Mouse (Mus musculus): Measurements from ENCODE around the gene Sema3a. TPM values are rescaled to one million over a fixed set of nuclear protein-coding genes. Genes with fewer than 3 reads are reported as not detected.

Sema3a gene
- polyA plus RNA-seq, 1 experiment from 2014 or later: 2.0 TPM

DNA sequence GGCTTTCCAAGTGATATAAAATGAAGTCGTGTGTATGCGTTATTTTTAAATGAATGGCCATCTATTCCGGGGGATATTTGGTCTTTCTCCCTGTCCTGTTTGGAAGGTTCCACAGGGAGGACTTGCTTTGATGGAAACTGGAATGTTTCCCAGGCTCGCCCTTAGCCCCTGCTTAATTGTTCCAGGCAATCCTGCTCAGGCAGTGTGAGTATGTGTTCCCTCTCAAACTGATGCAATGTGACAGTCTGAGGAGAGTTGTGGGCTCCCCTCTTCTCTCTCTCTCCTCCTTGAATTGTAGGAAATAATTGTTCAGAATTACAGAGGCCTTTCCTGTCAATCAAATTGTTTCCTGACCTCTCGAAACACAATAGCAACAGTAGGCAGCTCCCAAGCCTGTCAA, 202.1 kb downstream of the Sema3a start:
- Histone ChIP-seq H3K9me3 (replicated peaks) (no peaks in the 10 kb centered on the region), H3K36me3 (no peaks in the 10 kb centered on the region), H3K4me1 (replicated peaks) (no peaks in the 10 kb centered on the region), H3K4me2 (no peak overlapping the region), H3K4me3 (replicated peaks) (no peak overlapping the region), H3K9ac (no peak overlapping the region), H3K27me3 (no peaks in the 10 kb centered on the region), H3K27ac (no peak overlapping the region)
- 56% methylated on average over 5 of the region's 5 CpGs for WGBS (ENCODE audit: insufficient replicate concordance)
- ATAC-seq (ENCODE audit: low read depth): no peak
- DNase-seq: no peak

DNA sequence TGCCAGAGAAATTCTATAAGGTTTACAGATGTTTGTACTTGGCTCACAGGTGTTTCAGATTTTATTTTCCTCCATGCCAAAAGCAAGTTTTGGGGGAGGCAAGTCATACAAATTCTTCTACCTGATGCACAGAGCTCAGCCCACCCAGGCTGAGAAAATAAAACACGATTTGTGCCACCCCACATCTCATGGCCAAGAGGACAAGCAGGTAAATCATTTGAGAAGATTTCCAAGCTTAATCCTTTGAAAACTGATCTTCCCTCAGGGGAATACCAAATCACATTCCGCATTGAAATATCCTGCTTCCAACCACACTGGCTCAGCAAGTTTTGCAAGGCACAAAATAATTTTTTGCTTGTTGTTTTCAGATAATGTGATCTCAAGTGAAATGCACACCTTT, 206.2 kb downstream of the Sema3a start:
- WGBS (ENCODE audit: insufficient replicate concordance): 56% methylated on average over 2 of the region's 2 CpGs
- no peak overlapping the region for H3K4me3 ChIP-seq (replicated peaks)
- no peak overlapping the region for H3K9ac ChIP-seq
- H3K27ac ChIP-seq: no peak overlapping the region
- H3K4me1 ChIP-seq (replicated peaks): no peaks in the 10 kb centered on the region
- no peak overlapping the region for H3K4me2 ChIP-seq
- no peaks in the 10 kb centered on the region for H3K9me3 ChIP-seq (replicated peaks)
- no peaks in the 10 kb centered on the region for H3K27me3 ChIP-seq
- DNase-seq (no peak), ATAC-seq (ENCODE audit: low read depth) (no peak)
- no peaks in the 10 kb centered on the region for H3K36me3 ChIP-seq

DNA sequence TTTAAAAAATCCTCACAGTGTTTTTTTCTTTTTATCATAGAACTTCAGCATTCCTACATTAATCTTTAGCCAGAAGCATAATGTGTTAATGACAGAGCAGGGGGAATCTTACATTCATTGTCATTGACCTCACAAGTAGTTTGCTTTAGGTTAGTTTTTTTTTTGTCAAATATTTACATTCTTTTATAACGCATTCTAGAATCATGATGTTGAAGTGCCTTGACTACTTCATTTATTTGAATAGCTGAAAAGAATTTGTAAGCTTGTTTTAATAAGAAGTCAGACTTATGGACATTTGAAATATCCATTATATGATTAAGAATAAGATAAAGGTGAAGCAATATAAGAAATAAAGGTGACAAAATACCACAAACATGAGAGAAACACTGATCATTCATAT, 212.5 kb downstream of the Sema3a start:
- H3K4me3 ChIP-seq (replicated peaks): no peak overlapping the region
- H3K4me2 ChIP-seq: no peak overlapping the region
- WGBS (ENCODE audit: insufficient replicate concordance): 67% methylated on average over 1 of the region's 1 CpGs
- no peaks in the 10 kb centered on the region for H3K27me3 ChIP-seq
- no peaks in the 10 kb centered on the region for H3K36me3 ChIP-seq
- H3K27ac ChIP-seq: no peak overlapping the region
- DNase-seq: no peak
- ATAC-seq (ENCODE audit: low read depth): no peak
- H3K4me1 ChIP-seq (replicated peaks): no peaks in the 10 kb centered on the region
- no peak overlapping the region for H3K9ac ChIP-seq
- no peaks in the 10 kb centered on the region for H3K9me3 ChIP-seq (replicated peaks)

DNA sequence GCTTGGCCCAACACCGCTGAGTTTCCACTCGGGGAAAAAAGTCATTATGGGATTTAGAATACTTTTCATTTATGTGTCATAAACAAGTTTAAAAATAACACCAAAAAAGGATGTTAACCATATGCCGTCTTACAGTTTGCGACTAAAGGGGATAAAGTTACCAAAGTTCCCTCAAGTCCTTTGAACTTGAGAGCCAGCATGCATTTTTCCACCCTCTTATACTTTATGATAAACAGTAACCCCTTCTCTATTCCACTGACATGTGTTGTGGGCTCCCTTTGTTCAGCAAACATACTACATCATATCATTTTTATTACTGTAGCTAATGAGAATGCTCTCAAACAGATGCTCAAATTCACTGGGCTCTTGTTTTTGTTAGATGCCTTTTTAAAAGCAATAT, 221.9 kb downstream of the Sema3a start:
- DNase-seq (no peak), ATAC-seq (ENCODE audit: low read depth) (no peak)
- no peak overlapping the region for H3K27ac ChIP-seq
- H3K27me3 ChIP-seq: no peaks in the 10 kb centered on the region
- no peak overlapping the region for H3K4me3 ChIP-seq (replicated peaks)
- WGBS (ENCODE audit: insufficient replicate concordance): 67% methylated on average over 4 of the region's 4 CpGs
- H3K36me3 ChIP-seq: no peaks in the 10 kb centered on the region
- H3K4me1 ChIP-seq (replicated peaks): no peaks in the 10 kb centered on the region
- no peaks in the 10 kb centered on the region for H3K9me3 ChIP-seq (replicated peaks)
- H3K4me2 ChIP-seq: no peak overlapping the region
- no peak overlapping the region for H3K9ac ChIP-seq

DNA sequence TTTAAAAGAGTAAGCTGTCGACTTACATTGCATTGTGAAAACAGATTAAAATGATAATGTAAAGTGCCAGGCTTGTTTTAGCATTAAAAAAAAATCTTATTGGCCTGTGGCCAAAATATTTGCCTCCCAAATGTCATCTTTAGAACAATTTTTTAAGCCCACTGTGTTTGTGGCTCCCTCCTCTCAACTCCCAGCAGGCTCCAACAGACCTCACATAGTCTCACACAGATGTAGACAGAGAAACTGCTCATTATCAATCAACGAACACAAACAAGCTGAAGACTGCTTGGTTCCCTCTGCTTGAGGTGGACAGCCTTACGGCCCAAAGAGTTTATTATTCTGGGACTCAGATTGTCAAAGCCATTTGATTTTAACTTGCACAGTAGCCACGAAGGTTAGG, 226.4 kb downstream of the Sema3a start:
- H3K27ac ChIP-seq: no peak overlapping the region
- H3K4me2 ChIP-seq: no peak overlapping the region
- H3K4me1 ChIP-seq (replicated peaks): no peaks in the 10 kb centered on the region
- no peaks in the 10 kb centered on the region for H3K27me3 ChIP-seq
- H3K9me3 ChIP-seq (replicated peaks): no peaks in the 10 kb centered on the region
- H3K4me3 ChIP-seq (replicated peaks): no peak overlapping the region
- 52% methylated on average over 4 of the region's 4 CpGs for WGBS (ENCODE audit: insufficient replicate concordance)
- no peaks in the 10 kb centered on the region for H3K36me3 ChIP-seq
- no peak overlapping the region for H3K9ac ChIP-seq
- ATAC-seq (ENCODE audit: low read depth): no peak
- DNase-seq: no peak

DNA sequence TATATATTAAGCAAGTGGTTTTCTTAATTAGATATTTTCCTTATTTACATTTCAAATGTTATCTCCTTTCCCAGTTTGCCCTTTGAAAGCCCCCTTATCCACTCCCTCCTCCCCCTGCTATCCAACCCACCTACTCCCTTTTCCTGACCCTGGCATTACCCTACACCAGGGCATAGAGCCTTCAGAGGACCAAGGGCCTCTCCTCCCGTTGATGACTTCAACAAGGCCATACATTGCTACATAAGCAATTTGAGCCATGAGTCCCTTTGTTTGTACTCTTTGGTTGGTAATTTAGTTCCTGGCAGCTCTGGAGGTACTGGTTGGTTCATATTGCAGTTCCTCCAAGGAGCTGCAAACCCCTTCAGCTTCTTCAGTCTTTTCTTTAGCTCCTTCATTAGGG, 227.8 kb downstream of the Sema3a start:
- ATAC-seq (ENCODE audit: low read depth) (no peak), DNase-seq (no peak)
- no peak overlapping the region for H3K4me2 ChIP-seq
- no peaks in the 10 kb centered on the region for H3K36me3 ChIP-seq
- no peak overlapping the region for H3K9ac ChIP-seq
- H3K27ac ChIP-seq: no peak overlapping the region
- H3K4me3 ChIP-seq (replicated peaks): no peak overlapping the region
- no peaks in the 10 kb centered on the region for H3K4me1 ChIP-seq (replicated peaks)
- no peaks in the 10 kb centered on the region for H3K27me3 ChIP-seq
- WGBS (ENCODE audit: insufficient replicate concordance): 54% methylated on average over 1 of the region's 1 CpGs
- no peaks in the 10 kb centered on the region for H3K9me3 ChIP-seq (replicated peaks)

DNA sequence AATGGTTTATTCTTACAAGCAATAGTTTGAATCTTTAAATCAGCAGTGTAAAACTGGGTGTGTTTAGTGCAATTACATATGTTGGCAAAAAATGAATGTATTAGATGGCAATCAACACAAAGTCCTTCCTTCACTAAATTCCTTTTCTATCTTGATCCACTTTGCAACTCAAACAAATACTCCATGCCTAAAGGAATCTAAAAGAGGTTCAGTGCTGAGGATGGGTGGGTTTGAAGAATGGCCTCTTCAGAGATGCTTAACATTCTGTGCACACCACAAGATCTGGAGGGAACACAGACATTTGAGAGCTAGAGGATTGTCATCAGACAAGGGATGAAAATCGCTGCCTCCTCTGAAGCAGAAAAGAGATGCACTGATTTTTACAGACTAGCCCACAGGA, 228.3 kb downstream of the Sema3a start:
- ATAC-seq (ENCODE audit: low read depth): no peak
- Histone ChIP-seq H3K9ac (no peak overlapping the region), H3K36me3 (no peaks in the 10 kb centered on the region), H3K4me2 (no peak overlapping the region), H3K27ac (no peak overlapping the region), H3K4me1 (replicated peaks) (no peaks in the 10 kb centered on the region), H3K27me3 (no peaks in the 10 kb centered on the region), H3K4me3 (replicated peaks) (no peak overlapping the region), H3K9me3 (replicated peaks) (no peaks in the 10 kb centered on the region)
- WGBS (ENCODE audit: insufficient replicate concordance): 60% methylated on average over 1 of the region's 1 CpGs
- no peak for DNase-seq

DNA sequence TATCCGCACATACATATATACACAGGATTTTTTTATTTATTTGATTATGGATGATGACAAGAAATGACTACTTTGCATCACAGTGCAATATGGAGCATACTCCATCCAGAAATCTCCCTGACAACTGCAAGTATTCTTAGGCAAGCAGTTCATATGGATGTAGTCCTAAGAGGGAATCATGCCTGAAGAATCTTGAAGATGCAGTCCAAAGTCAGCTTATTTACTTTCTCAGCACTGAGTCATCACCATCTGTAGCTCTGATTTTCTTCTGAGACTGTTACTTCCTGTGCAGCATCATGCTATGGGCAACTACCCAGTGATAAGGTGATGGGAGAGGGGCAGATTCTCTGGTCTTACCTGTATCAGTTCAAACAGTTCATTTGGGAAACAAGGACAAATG, 229.7 kb downstream of the Sema3a start:
- Histone ChIP-seq H3K9me3 (replicated peaks) (no peaks in the 10 kb centered on the region), H3K4me3 (replicated peaks) (no peak overlapping the region), H3K36me3 (no peaks in the 10 kb centered on the region), H3K27me3 (no peaks in the 10 kb centered on the region), H3K27ac (no peak overlapping the region), H3K9ac (no peak overlapping the region), H3K4me2 (no peak overlapping the region), H3K4me1 (replicated peaks) (no peaks in the 10 kb centered on the region)
- WGBS (ENCODE audit: insufficient replicate concordance): 70% methylated on average over 1 of the region's 1 CpGs
- no peak for ATAC-seq (ENCODE audit: low read depth)
- no peak for DNase-seq

DNA sequence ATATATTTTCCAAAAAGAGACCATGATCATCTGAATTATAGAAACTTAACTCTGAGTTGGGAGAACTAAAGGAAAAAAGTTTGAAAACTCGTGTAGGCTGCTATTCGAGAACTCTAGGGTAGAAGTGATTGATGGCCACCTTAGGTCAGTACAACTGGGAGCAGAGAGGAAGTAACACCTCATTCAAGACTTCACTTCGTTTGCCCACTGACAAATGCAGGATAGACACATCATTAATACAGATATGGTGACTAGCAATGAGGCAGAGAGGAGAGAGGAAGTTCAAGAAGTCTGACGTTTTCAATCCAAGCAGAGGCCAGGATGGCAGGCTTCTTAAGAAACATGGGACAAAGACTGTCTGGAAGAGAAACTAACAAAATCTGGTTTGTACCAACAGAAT, 233.6 kb downstream of the Sema3a start:
- H3K4me1 ChIP-seq (replicated peaks): no peaks in the 10 kb centered on the region
- no peak overlapping the region for H3K4me3 ChIP-seq (replicated peaks)
- no peak overlapping the region for H3K9ac ChIP-seq
- no peak for DNase-seq
- ATAC-seq (ENCODE audit: low read depth): no peak
- no peak overlapping the region for H3K4me2 ChIP-seq
- H3K27me3 ChIP-seq: no peaks in the 10 kb centered on the region
- no peak overlapping the region for H3K27ac ChIP-seq
- 28% methylated on average over 4 of the region's 4 CpGs for WGBS (ENCODE audit: insufficient replicate concordance)
- no peaks in the 10 kb centered on the region for H3K36me3 ChIP-seq
- H3K9me3 ChIP-seq (replicated peaks): no peaks in the 10 kb centered on the region

DNA sequence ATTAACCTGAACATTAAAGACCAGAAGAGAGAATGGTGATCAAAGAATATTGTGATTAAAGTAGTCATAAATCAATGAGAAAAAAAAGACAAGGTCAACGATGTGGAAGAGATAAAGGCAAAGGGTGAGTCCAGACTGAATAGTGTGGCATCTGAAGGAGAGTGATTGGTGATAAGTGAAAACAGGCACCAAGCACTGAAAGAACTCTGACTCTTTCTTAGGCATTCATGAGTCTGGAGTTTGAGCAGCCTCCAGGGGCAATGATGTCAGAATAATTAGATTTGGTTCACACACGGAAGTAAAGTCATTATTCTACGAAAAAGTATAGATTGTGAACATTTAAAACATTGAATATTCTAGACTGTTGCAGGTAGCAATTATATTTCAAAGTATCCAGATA, 235.5 kb downstream of the Sema3a start:
- DNase-seq (no peak), ATAC-seq (ENCODE audit: low read depth) (no peak)
- Histone ChIP-seq H3K9ac (no peak overlapping the region), H3K9me3 (replicated peaks) (no peaks in the 10 kb centered on the region), H3K27ac (no peak overlapping the region), H3K4me2 (no peak overlapping the region), H3K27me3 (no peaks in the 10 kb centered on the region), H3K36me3 (no peaks in the 10 kb centered on the region), H3K4me3 (replicated peaks) (no peak overlapping the region), H3K4me1 (replicated peaks) (no peaks in the 10 kb centered on the region)
- 58% methylated on average over 3 of the region's 3 CpGs for WGBS (ENCODE audit: insufficient replicate concordance)

DNA sequence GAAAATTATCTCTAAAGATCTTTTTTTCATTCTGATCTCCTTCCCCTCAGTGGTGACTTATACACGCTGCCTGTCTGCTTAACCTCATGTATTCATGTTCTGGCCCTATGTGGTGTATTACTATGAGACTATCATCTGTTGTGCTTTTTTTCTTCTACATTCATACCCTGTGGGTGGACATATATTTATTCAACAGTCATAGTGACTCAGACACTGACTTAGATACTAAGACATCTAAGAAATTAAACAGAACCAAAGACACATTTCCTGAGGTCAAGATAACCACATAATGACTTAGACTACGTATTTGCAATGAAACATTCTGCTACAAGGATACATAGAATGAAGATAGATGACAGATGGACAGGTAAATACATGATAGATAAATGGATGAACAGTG, 239.9 kb downstream of the Sema3a start:
- Histone ChIP-seq H3K4me3 (replicated peaks) (no peak overlapping the region), H3K27me3 (no peaks in the 10 kb centered on the region), H3K27ac (no peak overlapping the region), H3K36me3 (no peaks in the 10 kb centered on the region), H3K4me1 (replicated peaks) (no peaks in the 10 kb centered on the region), H3K9me3 (replicated peaks) (no peaks in the 10 kb centered on the region), H3K9ac (no peak overlapping the region), H3K4me2 (no peak overlapping the region)
- ATAC-seq (ENCODE audit: low read depth) (no peak), DNase-seq (no peak)
- WGBS (ENCODE audit: insufficient replicate concordance): 57% methylated on average over 2 of the region's 2 CpGs

DNA sequence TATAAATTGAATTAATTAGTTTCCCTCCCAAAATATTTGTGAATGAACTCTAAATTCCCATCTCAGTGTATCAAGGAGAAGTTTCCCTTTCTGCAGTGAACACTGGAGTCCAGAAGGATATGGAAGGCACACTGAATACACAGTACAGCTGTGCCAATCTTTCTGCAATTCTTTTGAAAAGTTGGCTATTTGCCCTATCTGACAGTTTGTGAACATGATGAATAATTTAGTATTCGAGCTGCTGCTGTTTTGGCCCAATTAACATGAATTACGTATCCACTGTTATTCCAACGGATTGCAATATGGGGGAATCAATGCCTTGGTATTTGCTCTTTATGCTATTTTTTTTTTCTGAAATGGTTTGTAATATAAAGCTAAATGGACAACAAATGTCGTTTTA, 254.0 kb downstream of the Sema3a start:
- ATAC-seq (ENCODE audit: low read depth) (no peak), DNase-seq (no peak)
- Histone ChIP-seq H3K9me3 (replicated peaks) (no peaks in the 10 kb centered on the region), H3K4me1 (replicated peaks) (no peaks in the 10 kb centered on the region), H3K4me2 (no peak overlapping the region), H3K27ac (no peak overlapping the region), H3K4me3 (replicated peaks) (no peak overlapping the region), H3K9ac (no peak overlapping the region), H3K27me3 (no peaks in the 10 kb centered on the region), H3K36me3 (no peaks in the 10 kb centered on the region)
- 65% methylated on average over 4 of the region's 4 CpGs for WGBS (ENCODE audit: insufficient replicate concordance)

DNA sequence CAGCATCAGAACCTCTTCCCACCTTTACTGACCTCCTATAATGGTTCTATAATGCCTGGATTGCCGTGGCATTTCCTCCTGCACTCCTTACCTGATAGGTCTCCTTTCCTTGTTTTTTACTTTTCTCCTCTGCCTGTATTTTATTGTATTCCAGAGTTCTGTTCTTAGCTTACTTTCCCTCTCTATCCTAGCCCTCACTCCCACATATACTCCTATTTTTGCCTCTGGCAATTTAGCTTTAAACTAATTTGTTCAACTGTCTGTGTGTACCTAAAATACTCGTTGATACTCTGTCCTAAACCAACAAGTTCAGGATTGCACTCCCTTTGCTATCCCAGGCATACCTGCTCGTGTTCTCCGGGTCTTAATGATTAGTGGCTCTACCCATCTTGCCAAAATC, 258.8 kb downstream of the Sema3a start:
- H3K4me1 ChIP-seq (replicated peaks): no peaks in the 10 kb centered on the region
- H3K9me3 ChIP-seq (replicated peaks): no peaks in the 10 kb centered on the region
- H3K9ac ChIP-seq: no peak overlapping the region
- ATAC-seq (ENCODE audit: low read depth): no peak
- H3K4me3 ChIP-seq (replicated peaks): no peak overlapping the region
- no peaks in the 10 kb centered on the region for H3K36me3 ChIP-seq
- DNase-seq: no peak
- no peak overlapping the region for H3K27ac ChIP-seq
- no peak overlapping the region for H3K4me2 ChIP-seq
- no peaks in the 10 kb centered on the region for H3K27me3 ChIP-seq
- 46% methylated on average over 4 of the region's 4 CpGs for WGBS (ENCODE audit: insufficient replicate concordance)
